Mouse (Mus musculus) thymus, adult 2 months (tissue): ENCODE data around the gene Gm37240. TPM values are rescaled to one million over a fixed set of nuclear protein-coding genes. Genes with fewer than 3 reads are reported as not detected.

Experiments used
- DNase-seq: peaks from one replicate; pipeline ENCODE4 v3.0.0; 2021
- H3K27ac ChIP-seq: fragments of 200-500 bp; 2 replicates; pipeline ENCODE4 v1.5.1; 2012; ENCODE audit warnings: low read length, control low read depth; ENCODE audit not compliant: control insufficient read depth, insufficient read depth
- H3K27me3 ChIP-seq: fragments of 200-500 bp; 2 replicates; pipeline ENCODE4 v1.6.1; 2012; ENCODE audit warnings: mild to moderate bottlenecking, low read length, moderate library complexity, mixed read lengths; ENCODE audit not compliant: control insufficient read depth, insufficient read depth
- H3K36me3 ChIP-seq: fragments of 200-500 bp; 2 replicates; pipeline ENCODE4 v1.6.1; 2012; ENCODE audit warnings: mild to moderate bottlenecking, low read length, moderate library complexity; ENCODE audit not compliant: control insufficient read depth, insufficient read depth
- H3K4me1 ChIP-seq: fragments of 200-500 bp; replicated peaks from 2 replicates; pipeline ENCODE4 v1.6.1; 2012; ENCODE audit warnings: low read length; ENCODE audit not compliant: control insufficient read depth, insufficient read depth
- H3K4me3 ChIP-seq: fragments of 200-500 bp; 2 replicates; pipeline ENCODE4 v1.5.1; 2012; ENCODE audit warnings: mild to moderate bottlenecking, low read length, control low read depth, moderate library complexity; ENCODE audit not compliant: control insufficient read depth, insufficient read depth
- CTCF ChIP-seq: fragments of 200-500 bp; IDR thresholded peaks from 2 replicates; pipeline ENCODE4 v1.5.1; 2012; ENCODE audit warnings: mild to moderate bottlenecking, control low read depth, low read length, moderate library complexity, borderline replicate concordance; ENCODE audit not compliant: control insufficient read depth, poor library complexity, insufficient read depth; ENCODE audit errors: extremely low read depth
- POLR2A ChIP-seq: fragments of 200-500 bp; IDR thresholded peaks from 2 replicates; pipeline ENCODE4 v1.6.1; 2012; ENCODE audit warnings: mild to moderate bottlenecking, low read length, control low read depth, moderate library complexity; ENCODE audit not compliant: control insufficient read depth, poor library complexity, insufficient read depth; ENCODE audit errors: extremely low read depth
- WGBS: fragments of 180-500 bp; shearing (Covaris S2); methylation state at CpG from one replicate; pipeline ENCODE4 v1.1.7; 2018; 5-methylcytosine and 5-hydroxymethylcytosine counted together
- polyA plus RNA-seq: library from polyadenylated mRNA; depleted of rRNA; stranded (reverse); fragments of >200 nt; gene quantifications from 2 replicates; pipeline ENCODE4 v1.2.3, GENCODE M21; 2012

The Gm37240 gene
- polyA plus RNA-seq, 1 experiment, result 7.0 TPM

DNA sequence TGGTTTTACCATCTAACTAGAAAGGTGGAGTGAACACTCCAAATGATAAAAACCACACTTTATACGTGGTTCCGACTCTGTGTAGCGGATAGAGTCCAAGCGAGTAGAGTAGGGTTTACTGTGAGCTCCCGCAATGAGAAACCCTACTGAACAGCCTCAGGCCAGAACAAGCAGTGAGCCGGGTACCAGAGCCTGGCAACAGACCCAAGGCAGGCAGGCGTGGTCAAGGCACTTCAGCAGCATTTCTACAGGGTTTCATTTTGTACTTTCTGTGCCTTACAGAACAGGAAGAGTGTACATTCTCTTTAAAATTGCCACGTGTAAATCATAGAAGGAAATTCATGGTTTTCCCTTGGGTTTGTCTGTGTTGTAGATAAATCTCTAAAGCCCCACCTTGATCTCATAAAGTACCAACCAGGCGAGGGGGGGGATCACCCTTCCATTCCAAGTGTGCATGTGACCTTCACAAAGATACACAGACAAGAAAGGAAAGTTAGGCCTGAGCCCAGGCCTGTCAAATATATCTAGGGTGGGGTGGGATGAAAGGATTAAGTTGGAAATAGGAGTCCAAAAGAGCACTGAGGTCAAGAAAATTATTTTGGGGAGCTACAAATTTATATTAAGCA is 1285.3 kb downstream of the Gm37240 start:
- Histone ChIP-seq H3K27me3 (no peaks in the 10 kb centered on the region), H3K4me3 (no peak overlapping the region), H3K27ac (no peak overlapping the region), H3K36me3 (no peaks in the 10 kb centered on the region), H3K4me1 (peaks cover 4% of the 10 kb centered on the region; the same call in 1 of the 2 replicates)
- WGBS, result 54% methylated on average over 9 of the region's 9 CpGs
- TF ChIP-seq POLR2A (no peak), CTCF (no peak)
- DNase-seq, result no peak

GRCm38 (mm10) chr3:84598756-84599155 is 1288.6 kb downstream of the Gm37240 start:
- TF ChIP-seq POLR2A (no peak), CTCF (no peak)
- Histone ChIP-seq H3K4me1 (peaks cover 10% of the 10 kb centered on the region), H3K4me3 (no peak overlapping the region), H3K27me3 (no peaks in the 10 kb centered on the region), H3K36me3 (no peaks in the 10 kb centered on the region), H3K27ac (no peak overlapping the region)
- WGBS, result 97% methylated on average over 6 of the region's 6 CpGs
- no peak for DNase-seq

- no peaks in the 10 kb centered on the region for H3K36me3 ChIP-seq
- TF ChIP-seq POLR2A (no peak), CTCF (no peak)
- DNase-seq, result no peak
- peaks cover 10% of the 10 kb centered on the region for H3K4me1 ChIP-seq
- WGBS, result 73% methylated on average over 6 of the region's 6 CpGs
- H3K27ac ChIP-seq, result no peak overlapping the region
- no peak overlapping the region for H3K4me3 ChIP-seq
- no peaks in the 10 kb centered on the region for H3K27me3 ChIP-seq
Measured at GRCm38 (mm10) chr3:84597996-84598734, 1289.2 kb downstream of the Gm37240 start.

DNA sequence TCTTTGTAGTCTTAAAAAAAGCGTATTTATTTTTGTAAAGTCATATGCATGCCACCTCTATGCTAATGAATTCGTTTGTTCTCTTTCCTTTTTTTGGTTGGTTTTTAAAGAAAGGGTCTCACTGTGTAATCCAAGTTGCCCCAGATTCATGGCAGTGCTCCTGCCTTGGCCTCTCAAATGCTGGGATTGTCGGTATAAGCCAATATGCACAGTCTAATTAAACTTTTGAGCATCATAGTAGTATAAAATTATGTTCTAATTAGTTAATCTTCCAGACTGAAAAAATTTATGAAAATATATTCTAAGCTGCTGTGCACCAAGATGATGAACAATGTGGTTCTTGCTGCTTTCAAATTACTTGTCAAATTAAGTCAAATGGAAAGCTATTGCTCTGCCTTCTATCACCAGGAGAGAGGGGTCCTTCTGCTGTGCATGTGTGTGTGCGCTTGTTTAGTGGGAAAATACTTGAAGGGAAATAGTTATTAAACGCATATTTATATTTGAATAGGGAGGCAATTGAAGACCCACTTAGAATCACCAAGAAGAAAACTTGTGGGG is 1291.6 kb downstream of the Gm37240 start:
- no peaks in the 10 kb centered on the region for H3K27me3 ChIP-seq
- no peak overlapping the region for H3K27ac ChIP-seq
- 44% methylated on average over 5 of the region's 5 CpGs for WGBS
- H3K36me3 ChIP-seq, result no peaks in the 10 kb centered on the region
- no peak for TF ChIP-seq CTCF
- TF ChIP-seq POLR2A, result no peak
- H3K4me1 ChIP-seq, result peaks cover 10% of the 10 kb centered on the region
- DNase-seq, result no peak
- H3K4me3 ChIP-seq, result no peak overlapping the region

DNA sequence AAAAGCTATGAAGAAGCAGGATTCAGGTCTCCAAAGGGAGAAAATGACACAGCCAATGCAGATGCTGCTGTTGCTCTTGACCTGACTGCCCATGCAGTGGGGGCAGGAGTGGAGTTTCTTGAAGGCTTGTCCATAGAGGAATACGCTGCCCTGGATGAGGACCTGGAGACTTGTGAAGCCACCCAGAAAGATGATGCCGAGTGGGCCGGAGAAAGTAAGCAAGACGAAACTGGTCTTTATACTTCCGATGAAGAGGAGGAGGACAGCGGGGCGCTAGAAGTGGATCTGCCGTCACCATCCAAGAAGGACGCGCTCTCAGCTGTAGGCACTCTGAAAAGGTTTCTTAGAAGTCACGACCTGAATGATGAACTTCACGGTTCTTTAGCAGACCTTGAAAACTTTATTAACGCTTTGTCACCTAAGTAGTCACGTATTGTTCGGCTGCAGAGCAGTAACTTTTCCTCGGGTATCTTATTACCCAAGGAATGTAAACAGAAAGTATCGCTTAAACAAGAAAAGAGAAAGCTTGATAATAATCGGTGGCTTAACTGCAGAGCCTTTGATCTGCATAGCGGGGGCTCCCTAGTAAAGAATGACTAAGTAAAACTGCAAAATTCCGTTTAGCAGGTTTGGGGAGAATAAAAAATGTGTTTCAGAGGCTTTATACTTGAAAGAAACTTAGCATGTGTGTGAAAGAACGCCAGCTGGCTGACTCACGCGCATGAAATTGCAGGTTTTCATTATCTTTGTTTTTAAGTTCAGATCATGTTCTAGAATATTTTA is 1292.2 kb downstream of the Gm37240 start:
- TF ChIP-seq POLR2A, result no peak
- no peak for TF ChIP-seq CTCF
- Histone ChIP-seq H3K4me1 (peaks cover 10% of the 10 kb centered on the region), H3K4me3 (peak overlapping the region; percentile 31), H3K36me3 (no peaks in the 10 kb centered on the region), H3K27me3 (no peaks in the 10 kb centered on the region), H3K27ac (no peak overlapping the region; the same call in 1 of the 2 replicates)
- DNase-seq, result peak; percentile 19
- 7% methylated on average over 23 of the region's 23 CpGs for WGBS

GRCm38 (mm10) chr3:84593274-84593673 is 1294.0 kb downstream of the Gm37240 start, which contains the start of gene Tigd4:
Tigd4 (plus strand) TSS chr3:84593574.
- Histone ChIP-seq H3K4me3 (no peak within 1 kb of the TSS), H3K36me3 (no peaks in the 10 kb centered on the region), H3K27ac (no peak within 1 kb of the TSS), H3K27me3 (no peaks in the 10 kb centered on the region), H3K4me1 (peaks cover 10% of the 10 kb centered on the region)
- no peak for DNase-seq
- no peak for TF ChIP-seq CTCF
- TF ChIP-seq POLR2A, result no peak
- WGBS, result 93% methylated on average over 2 of the region's 2 CpGs
